Mouse (Mus musculus): Measurements from ENCODE around the gene Gm20816.
"Not testable (repeated sequence)": the region's sequence is repeated elsewhere in the genome, so short reads cannot be mapped to it uniquely, and the experiment has no call there.

The Gm20816 gene

GRCm38 (mm10) chrY:68537655-68538054 is at the start of gene Gm20816:
Gene Gm20816 (plus strand): TSS chrY:68537955.
- not testable (repeated sequence) for DNase-seq (ENCODE audit: low spot score in 2 of 2)
